Mouse (Mus musculus): Measurements from ENCODE around the gene Pip4k2b. TPM values are rescaled to one million over a fixed set of nuclear protein-coding genes. Genes with fewer than 3 reads are reported as not detected.

Gene Pip4k2b
- polyA plus RNA-seq, 1 experiment from 2014 or later, result 4.3 TPM

DNA sequence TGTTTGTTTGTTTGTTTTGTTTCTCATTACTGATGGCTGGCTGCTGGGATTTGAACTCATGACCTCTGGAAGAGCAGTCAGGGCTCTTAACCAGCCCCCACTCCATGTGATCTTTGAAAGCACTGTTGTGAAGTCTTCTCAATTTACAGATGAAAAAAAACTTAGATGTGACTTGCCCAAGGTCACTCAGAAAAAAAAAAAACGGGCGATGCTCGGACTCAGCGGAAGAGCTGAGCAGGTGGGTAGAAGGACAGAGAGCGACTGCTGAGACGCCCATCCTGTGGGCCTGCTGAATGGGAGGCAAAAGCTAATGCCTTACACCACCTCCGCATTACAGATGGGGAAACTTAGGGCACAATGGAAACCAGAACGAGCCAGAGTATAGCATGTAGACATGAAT, 47.8 kb downstream of the Pip4k2b start:
- no peak for ATAC-seq (ENCODE audit: low FRiP score)
- Histone ChIP-seq H3K4me2 (peak overlapping the region; percentile 89), H3K9me3 (no peaks in the 10 kb centered on the region), H3K9ac (peak overlapping the region; percentile 68; the same call in 1 of the 2 replicates), H3K27me3 (no peaks in the 10 kb centered on the region), H3K4me1 (replicated peaks) (peaks cover 65% of the 10 kb centered on the region), H3K36me3 (peaks cover 17% of the 10 kb centered on the region), H3K4me3 (peak overlapping the region; percentile 93), H3K27ac (peak overlapping the region; percentile 89)
- WGBS, result 73% methylated on average over 8 of the region's 8 CpGs

DNA sequence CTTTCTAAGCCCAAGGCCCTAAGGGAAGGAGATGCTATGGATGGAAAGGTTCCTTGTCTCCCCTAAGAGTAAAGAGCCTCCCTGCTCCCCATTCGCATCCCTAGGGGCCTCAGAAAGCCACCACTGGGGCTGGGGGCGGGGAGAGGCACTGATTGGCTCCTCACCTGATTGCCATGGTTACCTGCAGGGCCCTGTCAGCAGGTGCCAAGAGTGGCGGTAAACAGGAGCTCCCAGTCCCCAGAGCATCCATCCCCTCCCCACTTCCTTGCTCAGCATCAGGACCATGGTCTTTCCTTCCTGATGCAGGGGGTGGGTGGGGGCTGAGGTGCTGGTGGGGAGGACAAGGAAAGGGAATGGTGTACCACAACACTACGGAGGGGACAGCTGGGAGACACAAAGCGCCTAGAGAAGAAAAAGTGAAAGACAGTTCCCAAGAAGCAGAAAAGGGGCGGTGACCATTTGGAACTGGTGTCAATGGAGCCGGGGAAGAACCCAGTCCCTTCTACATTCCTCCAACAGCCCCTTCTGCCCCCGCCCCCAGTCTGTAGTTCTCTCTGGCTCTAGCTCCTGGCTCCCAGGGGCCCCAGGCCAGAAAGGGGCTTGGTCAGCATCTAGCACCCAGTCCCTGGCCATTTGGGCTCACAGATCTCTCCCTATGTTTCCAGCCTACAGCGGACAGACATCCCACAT, 48.6 kb downstream of the Pip4k2b start:
- peak overlapping the region; percentile 89 for H3K4me2 ChIP-seq
- H3K4me3 ChIP-seq, result peak overlapping the region; percentile 93
- H3K9me3 ChIP-seq, result no peaks in the 10 kb centered on the region
- WGBS, result 27% methylated on average over 9 of the region's 9 CpGs
- peak overlapping the region; percentile 89 for H3K27ac ChIP-seq
- peaks cover 57% of the 10 kb centered on the region for H3K4me1 ChIP-seq (replicated peaks)
- ATAC-seq (ENCODE audit: low FRiP score), result no peak
- peak overlapping the region; percentile 68 for H3K9ac ChIP-seq
- no peaks in the 10 kb centered on the region for H3K27me3 ChIP-seq
- H3K36me3 ChIP-seq, result peaks cover 25% of the 10 kb centered on the region

- no peaks in the 10 kb centered on the region for H3K27me3 ChIP-seq
- peaks cover 55% of the 10 kb centered on the region for H3K4me1 ChIP-seq (replicated peaks)
- ATAC-seq (ENCODE audit: low FRiP score), result 0 out of 2 replicates have a peak, but pooled peaks have one; percentile 17
- H3K9me3 ChIP-seq, result no peaks in the 10 kb centered on the region
- peak overlapping the region; percentile 68 for H3K9ac ChIP-seq
- 47% methylated on average over 17 of the region's 17 CpGs for WGBS
- peak overlapping the region; percentile 89 for H3K27ac ChIP-seq
- H3K4me2 ChIP-seq, result peak overlapping the region; percentile 89
- peak overlapping the region; percentile 93 for H3K4me3 ChIP-seq
- H3K36me3 ChIP-seq, result peaks cover 32% of the 10 kb centered on the region
Measured at GRCm38 (mm10) chr11:97694921-97695711, 49.4 kb downstream of the Pip4k2b start.

DNA sequence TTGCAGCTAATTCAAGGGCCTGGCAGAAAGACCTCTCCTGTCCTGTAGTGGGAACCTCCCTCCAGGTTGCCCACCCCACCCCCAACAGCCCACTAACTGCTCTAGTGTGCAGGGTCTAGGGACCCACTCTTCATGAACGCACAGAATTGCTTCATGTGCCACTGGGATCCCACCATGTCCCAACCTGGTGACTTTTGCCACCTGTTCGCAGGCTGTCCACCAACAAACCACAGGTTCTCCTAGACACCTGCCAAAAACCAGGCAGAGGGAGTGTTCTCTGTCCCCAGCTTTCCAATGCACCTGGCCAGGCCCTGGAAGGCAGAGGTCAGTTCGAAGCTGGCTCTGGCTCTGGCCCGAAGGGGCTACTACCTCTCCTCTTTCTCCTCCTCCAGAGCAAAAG, 50.1 kb downstream of the Pip4k2b start:
- H3K4me1 ChIP-seq (replicated peaks), result peaks cover 55% of the 10 kb centered on the region
- peak overlapping the region; percentile 89 for H3K27ac ChIP-seq
- ATAC-seq (ENCODE audit: low FRiP score), result no peak
- 0 out of 2 replicates have a peak overlapping the region, but pooled peaks have one; percentile 68 for H3K9ac ChIP-seq
- peak overlapping the region; percentile 89 for H3K4me2 ChIP-seq
- H3K36me3 ChIP-seq, result peaks cover 37% of the 10 kb centered on the region
- H3K27me3 ChIP-seq, result no peaks in the 10 kb centered on the region
- WGBS, result 80% methylated on average over 4 of the region's 4 CpGs
- no peaks in the 10 kb centered on the region for H3K9me3 ChIP-seq
- H3K4me3 ChIP-seq, result peak overlapping the region; percentile 93; the same call in 1 of the 2 replicates

- no peak overlapping the region for H3K9ac ChIP-seq
- peaks cover 57% of the 10 kb centered on the region for H3K36me3 ChIP-seq
- H3K4me3 ChIP-seq, result no peak overlapping the region
- WGBS, result 32% methylated on average over 10 of the region's 10 CpGs
- H3K27me3 ChIP-seq, result no peaks in the 10 kb centered on the region
- H3K4me2 ChIP-seq, result no peak overlapping the region
- no peak for ATAC-seq (ENCODE audit: low FRiP score)
- no peaks in the 10 kb centered on the region for H3K9me3 ChIP-seq
- peaks cover 45% of the 10 kb centered on the region for H3K4me1 ChIP-seq (replicated peaks)
- H3K27ac ChIP-seq, result peak overlapping the region; percentile 40; the same call in 1 of the 2 replicates
Measured at GRCm38 (mm10) chr11:97689861-97690260, 54.6 kb downstream of the Pip4k2b start.

GRCm38 (mm10) chr11:97687061-97687460, 57.4 kb downstream of the Pip4k2b start:
- peaks cover 26% of the 10 kb centered on the region for H3K4me1 ChIP-seq (replicated peaks)
- no peak for ATAC-seq (ENCODE audit: low FRiP score)
- H3K27me3 ChIP-seq, result no peaks in the 10 kb centered on the region
- no peak overlapping the region for H3K4me2 ChIP-seq
- H3K27ac ChIP-seq, result 0 out of 2 replicates have a peak overlapping the region, but pooled peaks have one; percentile 30
- peaks cover 56% of the 10 kb centered on the region for H3K36me3 ChIP-seq
- no peaks in the 10 kb centered on the region for H3K9me3 ChIP-seq
- H3K9ac ChIP-seq, result 0 out of 2 replicates have a peak overlapping the region, but pooled peaks have one; percentile 39
- 93% methylated on average over 3 of the region's 3 CpGs for WGBS
- no peak overlapping the region for H3K4me3 ChIP-seq

GRCm38 (mm10) chr11:97686322-97686908, 58.1 kb downstream of the Pip4k2b start:
- peak overlapping the region; percentile 44 for H3K4me3 ChIP-seq
- H3K27ac ChIP-seq, result no peak overlapping the region
- ATAC-seq (ENCODE audit: low FRiP score), result no peak
- peaks cover 26% of the 10 kb centered on the region for H3K4me1 ChIP-seq (replicated peaks)
- peak overlapping the region; percentile 87 for H3K4me2 ChIP-seq
- H3K36me3 ChIP-seq, result peaks cover 56% of the 10 kb centered on the region
- peak overlapping the region; percentile 73; the same call in 1 of the 2 replicates for H3K9ac ChIP-seq
- H3K27me3 ChIP-seq, result no peaks in the 10 kb centered on the region
- WGBS, result 74% methylated on average over 11 of the region's 11 CpGs
- H3K9me3 ChIP-seq, result no peaks in the 10 kb centered on the region

DNA sequence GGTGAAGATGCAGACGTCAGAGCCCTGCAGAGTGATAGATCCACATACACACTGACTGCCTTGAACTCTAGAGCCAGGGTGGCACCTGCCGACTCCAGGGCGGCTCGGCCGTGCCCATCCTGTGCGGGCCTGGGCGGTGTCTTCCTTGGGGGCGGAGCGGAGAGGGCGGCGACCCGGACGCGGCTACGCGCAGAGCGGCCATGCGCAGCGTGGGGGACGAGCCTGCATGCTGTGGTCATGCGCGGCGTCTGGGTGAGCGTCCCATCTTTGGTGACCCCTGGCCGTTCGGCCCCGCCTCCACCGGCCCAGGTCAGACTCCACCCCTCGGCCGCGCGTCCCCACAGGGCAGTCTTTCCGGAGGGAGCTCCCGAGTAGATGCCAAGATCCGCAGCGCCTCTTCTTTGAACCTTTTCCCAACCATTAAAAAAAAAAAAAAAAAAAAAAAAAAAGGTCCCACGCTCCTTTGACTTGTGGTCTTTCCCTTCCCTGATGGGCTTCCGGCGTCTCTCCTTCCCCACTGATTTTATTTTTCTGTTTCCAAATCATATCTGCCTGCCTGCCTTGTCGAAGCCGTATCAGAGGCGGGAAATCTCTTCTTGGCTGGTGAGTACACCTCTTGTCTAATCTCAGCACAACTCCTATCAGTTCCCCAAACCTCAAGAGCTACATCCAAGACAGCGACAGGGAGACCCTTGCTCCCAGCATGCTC, 58.7 kb downstream of the Pip4k2b start, which contains the start of gene Cisd3:
TSS of gene Cisd3 (plus strand) at position 214 of the 709 bp plus-strand sequence.
- H3K4me1 ChIP-seq (replicated peaks), result peaks cover 27% of the 10 kb centered on the region
- H3K27me3 ChIP-seq, result no peaks in the 10 kb centered on the region
- H3K36me3 ChIP-seq, result peaks cover 54% of the 10 kb centered on the region
- H3K4me3 ChIP-seq, result peak within 1 kb of the TSS; percentile 44
- peak within 1 kb of the TSS; percentile 73 for H3K9ac ChIP-seq
- no peaks in the 10 kb centered on the region for H3K9me3 ChIP-seq
- ATAC-seq (ENCODE audit: low FRiP score), result peak; percentile 78
- 1% methylated on average over 43 of the region's 43 CpGs for WGBS
- H3K4me2 ChIP-seq, result peak within 1 kb of the TSS; percentile 87
- H3K27ac ChIP-seq, result peak within 1 kb of the TSS; percentile 62

DNA sequence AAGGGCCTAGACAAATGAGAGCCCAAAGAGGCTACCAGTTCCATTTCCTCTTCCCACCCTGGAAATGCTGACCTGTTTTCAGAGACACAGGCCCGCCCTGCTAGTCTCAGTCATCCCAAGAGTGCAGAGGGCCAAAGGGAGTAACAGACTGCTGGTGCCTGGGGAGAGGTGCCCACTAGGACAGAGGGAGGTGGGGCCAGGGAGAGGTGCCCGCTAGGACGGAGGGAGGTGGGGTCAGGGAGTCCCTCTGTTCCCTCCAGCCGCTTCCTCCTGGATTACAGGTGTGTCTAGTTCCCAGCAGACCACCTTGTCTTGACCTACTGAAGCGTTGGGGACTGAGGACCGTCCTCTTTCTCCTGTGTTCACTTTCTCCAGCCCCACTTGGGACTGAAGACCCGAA, 59.7 kb downstream of the Pip4k2b start:
- peaks cover 35% of the 10 kb centered on the region for H3K4me1 ChIP-seq (replicated peaks)
- no peaks in the 10 kb centered on the region for H3K27me3 ChIP-seq
- peak overlapping the region; percentile 14; the same call in 1 of the 2 replicates for H3K9ac ChIP-seq
- ATAC-seq (ENCODE audit: low FRiP score), result no peak
- H3K4me2 ChIP-seq, result peak overlapping the region; percentile 87; the same call in 1 of the 2 replicates
- H3K9me3 ChIP-seq, result no peaks in the 10 kb centered on the region
- 52% methylated on average over 7 of the region's 7 CpGs for WGBS
- H3K27ac ChIP-seq, result peak overlapping the region; percentile 62; the same call in 1 of the 2 replicates
- peaks cover 54% of the 10 kb centered on the region for H3K36me3 ChIP-seq
- no peak overlapping the region for H3K4me3 ChIP-seq

DNA sequence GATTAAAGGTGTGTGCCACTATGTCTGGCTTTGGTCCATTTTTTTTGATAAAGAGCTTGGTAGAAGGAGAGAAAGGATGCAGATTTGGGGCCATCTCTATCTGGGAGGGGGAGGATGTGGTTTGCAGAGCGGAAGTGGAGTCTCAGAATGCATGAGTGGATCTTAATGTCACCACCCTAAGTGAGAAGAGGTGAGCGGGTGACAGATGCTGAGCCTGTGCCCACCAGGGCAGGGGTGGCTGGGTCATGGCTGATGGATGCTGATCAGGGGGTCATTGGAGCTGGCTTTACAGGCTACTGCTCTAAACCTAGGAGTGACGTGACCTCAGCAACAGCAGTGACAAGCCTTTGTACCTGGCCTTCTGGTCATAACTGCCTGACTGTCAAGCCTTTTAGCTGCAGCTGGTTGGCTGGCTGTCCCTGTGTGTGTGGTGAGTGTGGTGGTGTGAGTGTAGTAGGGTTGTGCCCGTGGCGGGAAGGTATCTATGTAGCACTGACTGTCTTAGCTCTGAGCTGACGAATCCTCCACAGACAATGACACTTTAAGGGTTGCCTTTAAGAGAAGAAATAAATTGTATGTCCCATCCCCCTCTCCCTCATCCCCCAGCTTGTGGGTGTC, 60.3 kb downstream of the Pip4k2b start:
- H3K9ac ChIP-seq, result peak overlapping the region; percentile 13; the same call in 1 of the 2 replicates
- H3K27me3 ChIP-seq, result no peaks in the 10 kb centered on the region
- ATAC-seq (ENCODE audit: low FRiP score), result no peak
- H3K36me3 ChIP-seq, result peaks cover 56% of the 10 kb centered on the region
- H3K4me3 ChIP-seq, result no peak overlapping the region
- no peak overlapping the region for H3K27ac ChIP-seq
- peaks cover 35% of the 10 kb centered on the region for H3K4me1 ChIP-seq (replicated peaks)
- no peak overlapping the region for H3K4me2 ChIP-seq
- H3K9me3 ChIP-seq, result no peaks in the 10 kb centered on the region
- WGBS, result 88% methylated on average over 6 of the region's 6 CpGs

GRCm38 (mm10) chr11:97682504-97683055, 61.9 kb downstream of the Pip4k2b start:
- ATAC-seq (ENCODE audit: low FRiP score), result no peak
- 83% methylated on average over 6 of the region's 6 CpGs for WGBS
- peak overlapping the region; percentile 35; the same call in 1 of the 2 replicates for H3K9ac ChIP-seq
- no peak overlapping the region for H3K4me2 ChIP-seq
- H3K27me3 ChIP-seq, result no peaks in the 10 kb centered on the region
- H3K36me3 ChIP-seq, result peaks cover 60% of the 10 kb centered on the region
- H3K4me3 ChIP-seq, result no peak overlapping the region
- H3K27ac ChIP-seq, result 0 out of 2 replicates have a peak overlapping the region, but pooled peaks have one; percentile 12
- no peaks in the 10 kb centered on the region for H3K9me3 ChIP-seq
- peaks cover 42% of the 10 kb centered on the region for H3K4me1 ChIP-seq (replicated peaks)
